Mouse (Mus musculus) lung, postnatal 25 days (tissue): ENCODE data around the gene Cbfa2t2.

Experiments used
- DNase-seq: peaks from one replicate; pipeline ENCODE4 v3.0.0; 2022; ENCODE audit warnings: low spot score

The Cbfa2t2 gene

GRCm38 (mm10) chr2:154425522-154425921, 10.8 kb upstream of the Cbfa2t2 start:
- DNase-seq, result no peak

GRCm38 (mm10) chr2:154426188-154426904, 9.9 kb upstream of the Cbfa2t2 start:
- no peak for DNase-seq

- no peak for DNase-seq
These were observed 9.1 kb upstream of the Cbfa2t2 start for GRCm38 (mm10) chr2:154426905-154427852.

GRCm38 (mm10) chr2:154427853-154428360, 8.4 kb upstream of the Cbfa2t2 start:
- DNase-seq, result peak; percentile 79

- DNase-seq, result no peak
These were observed 5.7 kb upstream of the Cbfa2t2 start for GRCm38 (mm10) chr2:154430566-154430965.

- no peak for DNase-seq
These were observed 3.6 kb upstream of the Cbfa2t2 start for GRCm38 (mm10) chr2:154432696-154433095.

GRCm38 (mm10) chr2:154433391-154433790, 2.9 kb upstream of the Cbfa2t2 start:
- no peak for DNase-seq

GRCm38 (mm10) chr2:154434690-154435089, 1.6 kb upstream of the Cbfa2t2 start:
- no peak for DNase-seq

- peak; percentile 98 for DNase-seq
These were observed 214 bp upstream of the Cbfa2t2 start for GRCm38 (mm10) chr2:154436076-154436457.

GRCm38 (mm10) chr2:154437191-154437527, 878 bp downstream of the Cbfa2t2 start:
- DNase-seq, result no peak

- no peak for DNase-seq
These were observed 4.2 kb downstream of the Cbfa2t2 start for GRCm38 (mm10) chr2:154440453-154440852.

- DNase-seq, result no peak
These were observed 11.5 kb downstream of the Cbfa2t2 start for GRCm38 (mm10) chr2:154447821-154448220.

- no peak for DNase-seq
These were observed 12.4 kb downstream of the Cbfa2t2 start for GRCm38 (mm10) chr2:154448633-154449032.

- no peak for DNase-seq
These were observed 16.7 kb downstream of the Cbfa2t2 start for GRCm38 (mm10) chr2:154452951-154453350.

GRCm38 (mm10) chr2:154454099-154454498, 17.8 kb downstream of the Cbfa2t2 start:
- no peak for DNase-seq

GRCm38 (mm10) chr2:154454605-154455004, 18.3 kb downstream of the Cbfa2t2 start:
- DNase-seq, result no peak

GRCm38 (mm10) chr2:154455776-154456175, 19.5 kb downstream of the Cbfa2t2 start:
- peak; percentile 44 for DNase-seq

- no peak for DNase-seq
These were observed 20.3 kb downstream of the Cbfa2t2 start for GRCm38 (mm10) chr2:154456621-154457020.

- DNase-seq, result no peak
These were observed 23.0 kb downstream of the Cbfa2t2 start for GRCm38 (mm10) chr2:154459262-154459661.

GRCm38 (mm10) chr2:154459851-154460250, 23.6 kb downstream of the Cbfa2t2 start:
- DNase-seq, result peak; percentile 44

GRCm38 (mm10) chr2:154463621-154464198, 27.4 kb downstream of the Cbfa2t2 start:
- peak; percentile 11 for DNase-seq

GRCm38 (mm10) chr2:154465914-154466335, 29.6 kb downstream of the Cbfa2t2 start:
- DNase-seq, result no peak

GRCm38 (mm10) chr2:154467139-154467538, 30.9 kb downstream of the Cbfa2t2 start:
- DNase-seq, result no peak
